Mouse (Mus musculus) thymus, adult 2 months (tissue): ENCODE data around the gene Hspa1a. TPM values are rescaled to one million over a fixed set of nuclear protein-coding genes. Genes with fewer than 3 reads are reported as not detected.

Experiments
- DNase-seq: peaks from one replicate; pipeline ENCODE4 v3.0.0; 2021
- H3K27ac ChIP-seq: fragments of 200-500 bp; 2 replicates; pipeline ENCODE4 v1.5.1; 2012; ENCODE audit warnings: low read length, control low read depth; ENCODE audit not compliant: control insufficient read depth, insufficient read depth
- H3K27me3 ChIP-seq: fragments of 200-500 bp; 2 replicates; pipeline ENCODE4 v1.6.1; 2012; ENCODE audit warnings: mild to moderate bottlenecking, low read length, moderate library complexity, mixed read lengths; ENCODE audit not compliant: control insufficient read depth, insufficient read depth
- H3K36me3 ChIP-seq: fragments of 200-500 bp; 2 replicates; pipeline ENCODE4 v1.6.1; 2012; ENCODE audit warnings: mild to moderate bottlenecking, low read length, moderate library complexity; ENCODE audit not compliant: control insufficient read depth, insufficient read depth
- H3K4me1 ChIP-seq: fragments of 200-500 bp; replicated peaks from 2 replicates; pipeline ENCODE4 v1.6.1; 2012; ENCODE audit warnings: low read length; ENCODE audit not compliant: control insufficient read depth, insufficient read depth
- H3K4me3 ChIP-seq: fragments of 200-500 bp; 2 replicates; pipeline ENCODE4 v1.5.1; 2012; ENCODE audit warnings: mild to moderate bottlenecking, low read length, control low read depth, moderate library complexity; ENCODE audit not compliant: control insufficient read depth, insufficient read depth
- CTCF ChIP-seq: fragments of 200-500 bp; IDR thresholded peaks from 2 replicates; pipeline ENCODE4 v1.5.1; 2012; ENCODE audit warnings: mild to moderate bottlenecking, control low read depth, low read length, moderate library complexity, borderline replicate concordance; ENCODE audit not compliant: control insufficient read depth, poor library complexity, insufficient read depth; ENCODE audit errors: extremely low read depth
- POLR2A ChIP-seq: fragments of 200-500 bp; IDR thresholded peaks from 2 replicates; pipeline ENCODE4 v1.6.1; 2012; ENCODE audit warnings: mild to moderate bottlenecking, low read length, control low read depth, moderate library complexity; ENCODE audit not compliant: control insufficient read depth, poor library complexity, insufficient read depth; ENCODE audit errors: extremely low read depth
- WGBS: fragments of 180-500 bp; shearing (Covaris S2); methylation state at CpG from one replicate; pipeline ENCODE4 v1.1.7; 2018; 5-methylcytosine and 5-hydroxymethylcytosine counted together
- polyA plus RNA-seq: library from polyadenylated mRNA; depleted of rRNA; stranded (reverse); fragments of >200 nt; gene quantifications from 2 replicates; pipeline ENCODE4 v1.2.3, GENCODE M21; 2012

Gene Hspa1a
- polyA plus RNA-seq, 1 experiment: 12.2 TPM

DNA sequence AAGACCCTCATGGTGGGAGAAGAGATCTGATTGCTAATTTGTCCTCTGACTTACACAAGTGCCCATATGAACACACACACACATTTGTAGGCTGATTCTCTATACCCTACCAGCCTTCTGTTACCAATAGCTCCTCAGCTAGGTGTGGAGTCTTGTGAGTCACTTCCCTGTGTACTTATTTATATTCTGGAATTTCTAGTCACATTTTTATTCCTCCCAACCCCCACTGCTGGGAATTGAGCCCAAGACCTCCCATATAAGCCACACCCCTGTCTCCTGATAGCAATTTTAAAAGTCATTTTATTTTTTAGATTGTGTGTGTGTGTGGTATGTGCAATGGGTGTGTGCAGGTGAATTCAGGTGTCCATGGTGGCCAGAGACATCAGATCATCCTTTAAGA lies 27.6 kb downstream of the Hspa1a start:
- Histone ChIP-seq H3K4me1 (no peaks in the 10 kb centered on the region), H3K4me3 (no peak overlapping the region), H3K27me3 (no peaks in the 10 kb centered on the region), H3K27ac (no peak overlapping the region), H3K36me3 (no peaks in the 10 kb centered on the region)
- DNase-seq: no peak
- TF ChIP-seq CTCF (no peak), POLR2A (no peak)

GRCm38 (mm10) chr17:34943128-34943815 lies 28.7 kb downstream of the Hspa1a start:
- H3K4me3 ChIP-seq: no peak overlapping the region
- no peaks in the 10 kb centered on the region for H3K27me3 ChIP-seq
- TF ChIP-seq POLR2A (no peak), CTCF (no peak)
- H3K36me3 ChIP-seq: no peaks in the 10 kb centered on the region
- DNase-seq: no peak
- over 99% methylated on average over 4 of the region's 4 CpGs for WGBS
- no peaks in the 10 kb centered on the region for H3K4me1 ChIP-seq
- H3K27ac ChIP-seq: no peak overlapping the region

- WGBS: 75% methylated on average over 15 of the region's 15 CpGs
These were observed 30.5 kb downstream of the Hspa1a start for GRCm38 (mm10) chr17:34941344-34942041.

DNA sequence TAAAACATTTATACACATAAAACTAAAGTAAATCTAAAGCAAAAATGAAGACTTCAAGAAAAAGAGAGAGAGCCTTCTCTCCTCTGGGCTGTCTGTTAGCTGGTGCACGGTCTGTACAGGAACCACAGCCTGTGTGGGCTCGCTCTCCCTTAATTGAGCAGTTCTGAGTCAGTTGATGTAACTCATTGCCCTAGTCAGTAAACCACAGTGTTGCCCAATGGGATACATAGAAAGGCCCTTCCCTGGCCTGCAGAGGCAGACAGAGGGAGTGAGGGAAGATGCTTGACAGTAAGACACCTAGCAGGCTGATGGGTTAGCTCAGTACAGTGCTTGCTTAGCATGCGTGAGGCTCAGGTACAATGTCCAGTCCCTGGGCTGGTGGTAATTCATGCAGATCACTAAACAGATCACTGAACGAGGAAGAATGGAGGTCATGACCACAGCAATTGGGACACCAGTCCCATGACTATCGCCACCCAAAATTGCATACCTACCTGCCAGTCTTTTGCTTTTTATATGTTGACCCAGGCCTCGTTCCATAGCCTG lies 33.9 kb downstream of the Hspa1a start:
- Histone ChIP-seq H3K36me3 (peaks cover 8% of the 10 kb centered on the region), H3K27ac (no peak overlapping the region)
- WGBS: 92% methylated on average over 6 of the region's 6 CpGs

More at GRCm38 (mm10) chr17:34941344-34942041, 30.5 kb downstream of the Hspa1a start:
- Histone ChIP-seq H3K4me3 (no peak overlapping the region), H3K36me3 (no peaks in the 10 kb centered on the region), H3K27ac (no peak overlapping the region), H3K4me1 (no peaks in the 10 kb centered on the region), H3K27me3 (no peaks in the 10 kb centered on the region)
- no peak for DNase-seq
- TF ChIP-seq POLR2A (no peak), CTCF (no peak)

GRCm38 (mm10) chr17:34934830-34935229 lies 37.1 kb downstream of the Hspa1a start:
- Histone ChIP-seq H3K4me1 (peaks cover 10% of the 10 kb centered on the region), H3K4me3 (no peak overlapping the region), H3K27ac (no peak overlapping the region), H3K36me3 (peaks cover 8% of the 10 kb centered on the region), H3K27me3 (no peaks in the 10 kb centered on the region)
- DNase-seq: no peak
- TF ChIP-seq POLR2A (no peak), CTCF (no peak)
- 74% methylated on average over 8 of the region's 8 CpGs for WGBS

More for the DNA sequence above, 33.9 kb downstream of the Hspa1a start:
- H3K4me1 ChIP-seq: no peaks in the 10 kb centered on the region; the same call in 1 of the 2 replicates
- H3K27me3 ChIP-seq: no peaks in the 10 kb centered on the region
- TF ChIP-seq POLR2A: no peak
- no peak for TF ChIP-seq CTCF
- no peak for DNase-seq
- no peak overlapping the region for H3K4me3 ChIP-seq

- Histone ChIP-seq H3K27ac (no peak overlapping the region), H3K27me3 (no peaks in the 10 kb centered on the region), H3K36me3 (peaks cover 8% of the 10 kb centered on the region), H3K4me1 (peaks cover 10% of the 10 kb centered on the region), H3K4me3 (no peak overlapping the region)
- no peak for DNase-seq
- no peak for TF ChIP-seq POLR2A
- no peak for TF ChIP-seq CTCF
- 97% methylated on average over 24 of the region's 24 CpGs for WGBS
These were observed 37.9 kb downstream of the Hspa1a start for GRCm38 (mm10) chr17:34934031-34934430.
